Mouse (Mus musculus) liver, embryonic 14.5 days (tissue): ENCODE data around the gene Fxn. TPM values are rescaled to one million over a fixed set of nuclear protein-coding genes. Genes with fewer than 3 reads are reported as not detected.

Experiments
- ATAC-seq: fragments of 200-750 bp; cut with Nextera tagmentation; 2 replicates; pipeline ENCODE4 v1.8.0; 2017; ENCODE audit warnings: moderate number of reproducible peaks, mild to moderate bottlenecking, moderate library complexity; ENCODE audit not compliant: insufficient read depth
- DNase-seq, 3 experiments: peaks; one replicate each; pipeline ENCODE4 v3.0.0-alpha.2; 2012 to 2013; ENCODE audit warnings: low read depth in 3 of 3, low spot score in 3 of 3
- H3K27ac ChIP-seq: fragments of 300-500 bp; sonication (generic); 2 replicates; pipeline ENCODE4 v1.5.1; 2014; ENCODE audit warnings: moderate library complexity, mild to moderate bottlenecking, control low read depth, inconsistent platforms
- H3K27me3 ChIP-seq: fragments of 300-500 bp; sonication (generic); 2 replicates; pipeline ENCODE4 v1.6.1; 2014; ENCODE audit warnings: mild to moderate bottlenecking, low read length, moderate library complexity; ENCODE audit not compliant: control insufficient read depth, insufficient read depth
- H3K36me3 ChIP-seq: fragments of 300-500 bp; sonication (generic); replicated peaks from 2 replicates; pipeline ENCODE4 v1.6.1; 2014; ENCODE audit warnings: low read depth; ENCODE audit not compliant: control insufficient read depth, insufficient read depth
- H3K4me1 ChIP-seq, 2 experiments: fragments of 200-500 bp in 1 of 2; fragments of 300-500 bp in 1 of 2; sonication (generic) in 1 of 2; replicated peaks; 2 replicates each; pipeline ENCODE4 v1.6.1; 2012 to 2014; ENCODE audit warnings: antibody characterized with exemption in 1 of 2, inconsistent platforms in 1 of 2, low read length in 1 of 2; ENCODE audit not compliant: control insufficient read depth in 2 of 2, insufficient read depth in 2 of 2
- H3K4me2 ChIP-seq: fragments of 300-500 bp; sonication (generic); 2 replicates; pipeline ENCODE4 v1.6.1; 2014; ENCODE audit warnings: low read depth, mild to moderate bottlenecking, control low read depth, moderate library complexity
- H3K4me3 ChIP-seq, 2 experiments: fragments of 200-500 bp in 1 of 2; fragments of 300-500 bp in 1 of 2; sonication (generic) in 1 of 2; 2 replicates each; pipeline ENCODE4 v1.5.1; 2012 to 2014; ENCODE audit warnings: low read depth in 2 of 2, low read length in 2 of 2, mild to moderate bottlenecking in 2 of 2, control low read depth in 1 of 2, inconsistent platforms in 1 of 2, moderate library complexity in 1 of 2; ENCODE audit not compliant: insufficient read depth in 1 of 2
- H3K9ac ChIP-seq: fragments of 300-500 bp; sonication (generic); replicated peaks from 2 replicates; pipeline ENCODE4 v1.6.1; 2014; ENCODE audit warnings: mild to moderate bottlenecking, control low read depth, moderate library complexity
- H3K9me3 ChIP-seq: fragments of 300-500 bp; sonication (generic); 2 replicates; pipeline ENCODE4 v1.6.1; 2016; ENCODE audit warnings: low read length, mixed read lengths; ENCODE audit not compliant: control insufficient read depth
- CTCF ChIP-seq: IDR thresholded peaks from 2 replicates; pipeline ENCODE4 v1.5.1; 2016; ENCODE audit warnings: antibody characterized with exemption, low read depth, control low read depth
- EP300 ChIP-seq: IDR thresholded peaks from 2 replicates; pipeline ENCODE4 v1.6.1; 2016; ENCODE audit warnings: antibody characterized with exemption, low read depth
- WGBS: fragments of 180-500 bp; shearing (Covaris S2); extraction: QIAGEN DNeasy Blood & Tissue Kit; methylation state at CpG from one replicate; pipeline ENCODE4 v1.1.7; 2014; ENCODE audit not compliant: insufficient replicate concordance; 5-methylcytosine and 5-hydroxymethylcytosine counted together
- polyA plus RNA-seq, 2 experiments: library from polyadenylated mRNA; depleted of rRNA in 1 of 2; stranded (reverse) in 1 of 2; unstranded in 1 of 2; fragments of >200 nt; fragmentation: Nextera tagmentation in 1 of 2; extraction: Ambion mirVana in 1 of 2; gene quantifications; 2 replicates each; pipeline versions ENCODE4 v1.2.1 to v1.2.3; 2012 to 2014

Gene Fxn
- polyA plus RNA-seq, 2 experiments: 25.3 to 47.4 TPM

- no peaks in the 10 kb centered on the region for H3K36me3 ChIP-seq
- no peak overlapping the region for H3K27ac ChIP-seq
- H3K4me3 ChIP-seq: peak overlapping the region; percentile 56 to 58
- WGBS: 1% methylated on average over 17 of the region's 17 CpGs
- DNase-seq (no peak), ATAC-seq (peak; percentile 47; the same call in 1 of the 2 replicates)
- H3K27me3 ChIP-seq: peaks cover 29% of the 10 kb centered on the region
- peak overlapping the region; percentile 58 for H3K4me2 ChIP-seq
- 0 out of 4 replicates have a peak, but pooled peaks cover 0 to 2% of the 10 kb centered on the region in 2 experiments for H3K4me1 ChIP-seq
- no peak overlapping the region for H3K9ac ChIP-seq
- no peaks in the 10 kb centered on the region for H3K9me3 ChIP-seq
- TF ChIP-seq EP300 (no peak), CTCF (no peak)
These were observed 55.1 kb downstream of the Fxn start for GRCm38 (mm10) chr19:24225305-24225696.

GRCm38 (mm10) chr19:24224500-24225304 lies 55.7 kb downstream of the Fxn start, which contains the start of gene Tjp2:
Gene Tjp2, minus strand, starts transcription at chr19:24225030.
- DNase-seq: peak; percentile 20 to 28 (median 23)
- TF ChIP-seq EP300: no peak
- peak; percentile 78 for TF ChIP-seq CTCF
- Histone ChIP-seq H3K4me1 (0 out of 4 replicates have a peak, but pooled peaks cover 0 to 2% of the 10 kb centered on the region in 2 experiments), H3K9me3 (no peaks in the 10 kb centered on the region), H3K27ac (no peak within 1 kb of the TSS), H3K9ac (no peak within 1 kb of the TSS; the same call in 1 of the 2 replicates), H3K4me3 (peak within 1 kb of the TSS; percentile 56 to 58), H3K4me2 (peak within 1 kb of the TSS; percentile 58), H3K36me3 (no peaks in the 10 kb centered on the region), H3K27me3 (peaks cover 29% of the 10 kb centered on the region)
- peak; percentile 69 for ATAC-seq
- WGBS: under 1% methylated on average over 59 of the region's 59 CpGs

- 42% methylated on average over 11 of the region's 11 CpGs for WGBS
- H3K4me3 ChIP-seq: peak overlapping the region; percentile 56 to 58; a peak in 3 of 4 replicates
- no peak for DNase-seq
These were observed 56.6 kb downstream of the Fxn start for GRCm38 (mm10) chr19:24223851-24224251.

GRCm38 (mm10) chr19:24221455-24221854 lies 59.0 kb downstream of the Fxn start:
- H3K36me3 ChIP-seq: no peaks in the 10 kb centered on the region
- H3K4me3 ChIP-seq: no peak overlapping the region
- ATAC-seq: no peak
- H3K4me1 ChIP-seq: 0 out of 4 replicates have a peak, but pooled peaks cover 0 to 2% of the 10 kb centered on the region in 2 experiments
- H3K27ac ChIP-seq: no peak overlapping the region
- no peaks in the 10 kb centered on the region for H3K9me3 ChIP-seq
- 72% methylated on average over 4 of the region's 4 CpGs for WGBS
- H3K27me3 ChIP-seq: peaks cover 29% of the 10 kb centered on the region
- no peak overlapping the region for H3K4me2 ChIP-seq
- no peak overlapping the region for H3K9ac ChIP-seq
- TF ChIP-seq CTCF (no peak), EP300 (no peak)
- no peak for DNase-seq

More at GRCm38 (mm10) chr19:24223851-24224251, 56.6 kb downstream of the Fxn start:
- Histone ChIP-seq H3K27ac (no peak overlapping the region), H3K4me2 (peak overlapping the region; percentile 58), H3K9ac (no peak overlapping the region), H3K4me1 (0 out of 4 replicates have a peak, but pooled peaks cover 0 to 2% of the 10 kb centered on the region in 2 experiments), H3K36me3 (no peaks in the 10 kb centered on the region), H3K27me3 (peaks cover 29% of the 10 kb centered on the region), H3K9me3 (no peaks in the 10 kb centered on the region)
- no peak for ATAC-seq
- no peak for TF ChIP-seq EP300
- no peak for TF ChIP-seq CTCF

- WGBS: 33% methylated on average over 14 of the region's 14 CpGs
These were observed 59.5 kb downstream of the Fxn start for GRCm38 (mm10) chr19:24220795-24221445.

More at GRCm38 (mm10) chr19:24220795-24221445, 59.5 kb downstream of the Fxn start:
- no peak for TF ChIP-seq EP300
- TF ChIP-seq CTCF: no peak
- DNase-seq (no peak), ATAC-seq (no peak)
- H3K9me3 ChIP-seq: no peaks in the 10 kb centered on the region
- no peak overlapping the region for H3K27ac ChIP-seq
- peaks cover 28% of the 10 kb centered on the region for H3K27me3 ChIP-seq
- H3K4me1 ChIP-seq: 0 out of 4 replicates have a peak, but pooled peaks cover 0 to 2% of the 10 kb centered on the region in 2 experiments
- no peaks in the 10 kb centered on the region for H3K36me3 ChIP-seq
- no peak overlapping the region for H3K4me2 ChIP-seq
- no peak overlapping the region for H3K4me3 ChIP-seq
- no peak overlapping the region for H3K9ac ChIP-seq
